Mouse (Mus musculus): ENCODE data around the gene B3gnt6.

DNA sequence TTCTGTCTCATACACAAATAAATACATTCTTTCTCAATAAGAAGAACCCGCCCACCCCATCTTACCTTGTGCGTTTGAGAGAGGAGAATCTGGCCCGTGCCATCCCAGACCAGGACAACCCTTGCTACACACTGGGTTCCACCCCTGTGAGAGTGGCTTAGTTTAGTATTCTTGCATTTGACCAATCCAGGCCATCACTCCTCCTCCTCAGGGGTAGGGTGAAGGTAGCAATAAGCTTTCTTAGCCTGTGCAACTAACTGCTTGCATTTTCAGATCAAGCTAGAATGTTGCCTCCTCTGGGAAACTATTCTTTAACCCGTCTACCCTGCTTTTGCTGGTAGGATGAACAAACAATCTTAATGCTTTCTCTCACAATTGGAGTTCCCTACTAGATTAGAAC is at the start of gene B3gnt6:
- no peak for TF ChIP-seq HCFC1 (IDR thresholded peaks at IDR 0.05; ENCODE audit: borderline replicate concordance, insufficient read depth, low read length)
- TF ChIP-seq ZC3H11A (IDR thresholded peaks at IDR 0.05; ENCODE audit: borderline replicate concordance, low read depth, low read length), result no peak
- TF ChIP-seq CHD2 (IDR thresholded peaks at IDR 0.05; ENCODE audit: low read depth, low read length), result no peak
